Mouse (Mus musculus) midbrain, embryonic 10.5 days (tissue): Measurements from ENCODE around the gene Lmx1b. TPM values are rescaled to one million over a fixed set of nuclear protein-coding genes. Genes with fewer than 3 reads are reported as not detected.
A peak's percentile ranks its signal among the peaks of the same experiment; 100 is the strongest.

Experiments
- DNase-seq: peaks from one replicate; pipeline ENCODE4 v3.0.0-alpha.2; 2017; ENCODE audit warnings: low spot score
- H3K27ac ChIP-seq: fragments of 300-500 bp; sonication (generic); replicated peaks from 2 replicates; pipeline ENCODE4 v1.5.1; 2016; ENCODE audit warnings: mild to moderate bottlenecking
- H3K27me3 ChIP-seq: fragments of 300-500 bp; sonication (generic); 2 replicates; pipeline ENCODE4 v1.6.1; 2016; ENCODE audit warnings: low read depth, mild to moderate bottlenecking; ENCODE audit not compliant: poor library complexity, severe bottlenecking
- H3K36me3 ChIP-seq: fragments of 300-500 bp; sonication (generic); 2 replicates; pipeline ENCODE4 v1.6.1; 2016; ENCODE audit warnings: mild to moderate bottlenecking, moderate library complexity
- H3K4me1 ChIP-seq: fragments of 300-500 bp; sonication (generic); 2 replicates; pipeline ENCODE4 v1.6.1; 2016
- H3K4me3 ChIP-seq: fragments of 300-500 bp; sonication (generic); 2 replicates; pipeline ENCODE4 v1.5.1; 2016; ENCODE audit warnings: mild to moderate bottlenecking, moderate library complexity
- H3K9me3 ChIP-seq: fragments of 300-500 bp; sonication (generic); replicated peaks from 2 replicates; pipeline ENCODE4 v1.6.1; 2016; ENCODE audit warnings: mild to moderate bottlenecking
- WGBS: fragments of 180-500 bp; shearing (Covaris S2); methylation state at CpG from one replicate; pipeline ENCODE4 v1.1.7; 2016; 5-methylcytosine and 5-hydroxymethylcytosine counted together
- polyA plus RNA-seq: library from polyadenylated mRNA; unstranded; fragments of >200 nt; fragmentation: Nextera tagmentation; extraction: Ambion mirVana; gene quantifications from 2 replicates; pipeline ENCODE4 v1.2.1, GENCODE M21; 2016

The Lmx1b gene
- polyA plus RNA-seq, 1 experiment from 2014 or later: 3.1 TPM

DNA sequence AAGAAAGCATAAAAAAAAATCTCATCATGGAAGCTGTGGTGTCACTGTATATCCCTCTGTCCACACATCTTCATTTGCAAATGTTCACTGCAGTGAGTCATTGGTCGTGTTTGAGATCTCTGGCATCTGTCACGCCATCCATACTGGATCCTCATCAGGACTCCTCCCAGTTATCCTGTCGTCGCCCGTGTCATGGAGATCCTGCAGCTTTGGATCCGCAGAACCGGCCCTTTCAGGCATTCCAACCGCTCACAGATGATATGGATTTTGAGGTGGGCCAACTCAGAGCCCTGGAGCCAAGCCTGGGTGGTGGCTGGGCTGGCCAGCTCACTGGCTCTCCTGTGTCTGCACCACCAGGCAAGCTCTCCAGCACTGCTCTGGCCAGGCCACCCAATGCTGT lies 84.7 kb downstream of the Lmx1b start:
- Histone ChIP-seq H3K4me3 (no peak overlapping the region), H3K36me3 (no peaks in the 10 kb centered on the region), H3K27ac (no peak overlapping the region), H3K27me3 (peaks cover 47% of the 10 kb centered on the region), H3K9me3 (no peaks in the 10 kb centered on the region), H3K4me1 (peaks cover 12% of the 10 kb centered on the region)
- no peak for DNase-seq
- 77% methylated on average over 8 of the region's 8 CpGs for WGBS

DNA sequence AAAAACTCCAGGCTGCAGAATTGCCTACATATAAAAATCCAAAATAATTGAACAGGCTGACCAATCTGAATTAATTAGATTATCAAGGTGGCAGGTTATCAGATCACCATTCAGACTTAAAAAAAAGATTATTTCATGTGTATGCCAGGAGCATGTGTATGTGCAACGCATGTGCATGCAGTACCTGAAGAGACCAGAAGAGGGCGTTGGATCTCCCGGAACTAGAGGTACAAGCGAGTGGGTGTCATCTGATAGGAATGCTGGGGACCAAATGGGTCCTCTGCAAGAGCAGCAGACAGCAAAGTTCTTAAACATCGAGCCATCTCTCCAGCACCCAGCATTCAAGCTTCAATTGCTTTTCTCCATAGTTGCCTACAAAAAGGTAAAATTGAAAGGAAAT lies 87.6 kb downstream of the Lmx1b start:
- 55% methylated on average over 5 of the region's 5 CpGs for WGBS

DNA sequence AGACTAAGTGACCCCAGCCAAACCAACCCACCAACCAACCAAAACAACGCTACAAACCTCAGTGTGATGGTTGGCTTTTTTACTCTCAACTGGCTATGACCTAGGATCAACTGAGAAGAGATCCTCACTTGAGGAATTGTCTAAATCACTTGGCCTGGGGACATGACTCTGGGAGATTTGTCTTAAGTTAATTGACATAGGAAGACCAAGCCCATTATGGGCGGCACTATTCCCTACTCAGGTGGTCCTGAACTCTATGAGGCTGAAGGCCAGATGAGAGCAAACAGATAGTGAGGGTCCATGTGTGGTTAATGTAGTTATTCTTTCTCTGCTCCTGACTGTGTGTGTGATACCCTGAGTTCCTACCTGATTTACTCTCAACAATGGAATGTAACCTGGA lies 92.7 kb downstream of the Lmx1b start:
- Histone ChIP-seq H3K4me3 (no peak overlapping the region), H3K9me3 (no peaks in the 10 kb centered on the region), H3K27ac (no peak overlapping the region), H3K36me3 (no peaks in the 10 kb centered on the region), H3K27me3 (peaks cover 62% of the 10 kb centered on the region), H3K4me1 (peaks cover 36% of the 10 kb centered on the region)
- 92% methylated on average over 2 of the region's 2 CpGs for WGBS
- DNase-seq: no peak

More for the DNA sequence above, 87.6 kb downstream of the Lmx1b start:
- Histone ChIP-seq H3K27ac (no peak overlapping the region), H3K4me3 (no peak overlapping the region), H3K27me3 (peaks cover 36% of the 10 kb centered on the region), H3K4me1 (no peaks in the 10 kb centered on the region), H3K36me3 (no peaks in the 10 kb centered on the region), H3K9me3 (no peaks in the 10 kb centered on the region)
- no peak for DNase-seq

DNA sequence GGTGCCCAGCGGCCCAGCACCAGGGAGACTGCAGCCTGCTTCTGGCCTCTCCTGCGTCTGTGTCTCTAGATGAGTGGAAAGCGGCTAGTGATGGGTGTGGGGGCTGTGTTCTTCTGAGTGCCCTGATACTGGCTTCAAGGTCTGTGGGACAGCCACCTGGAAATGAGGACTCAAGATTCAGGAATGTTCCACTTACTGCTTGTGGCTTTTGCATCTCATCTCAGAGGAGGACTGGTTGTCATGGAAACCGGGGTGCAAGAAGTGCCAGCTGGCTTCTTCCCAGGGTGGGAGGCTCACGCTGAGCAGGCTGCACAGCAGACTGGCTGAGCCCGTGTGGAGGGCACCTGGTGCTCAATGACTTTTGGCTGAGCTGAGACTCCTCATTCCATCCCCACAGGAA lies 93.4 kb downstream of the Lmx1b start:
- peaks cover 67% of the 10 kb centered on the region for H3K27me3 ChIP-seq
- 0 out of 2 replicates have a peak overlapping the region, but pooled peaks have one; percentile 13 for H3K27ac ChIP-seq
- peaks cover 36% of the 10 kb centered on the region for H3K4me1 ChIP-seq
- H3K4me3 ChIP-seq: no peak overlapping the region
- 24% methylated on average over 6 of the region's 6 CpGs for WGBS
- H3K9me3 ChIP-seq: no peaks in the 10 kb centered on the region
- no peaks in the 10 kb centered on the region for H3K36me3 ChIP-seq
- peak; percentile 49 for DNase-seq

DNA sequence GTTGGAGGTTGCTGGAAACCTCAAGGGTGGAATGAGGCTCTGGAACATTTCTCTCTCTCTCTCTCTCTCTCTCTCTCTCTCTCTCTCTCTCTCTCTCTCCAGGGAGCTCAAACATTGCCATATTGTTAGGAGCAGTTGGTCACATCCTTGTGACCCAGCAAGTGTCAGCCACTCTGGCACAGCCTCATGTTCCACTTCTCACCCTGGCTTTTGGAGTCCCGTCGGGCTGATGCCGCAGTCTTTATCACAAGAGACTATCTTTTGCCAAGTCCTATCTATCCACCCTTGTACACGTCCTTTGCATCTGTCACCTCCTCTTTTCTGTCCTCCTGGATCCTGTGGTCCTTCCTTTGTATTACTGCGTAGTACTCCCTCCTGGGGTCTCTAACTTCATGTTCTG lies 94.3 kb downstream of the Lmx1b start:
- H3K36me3 ChIP-seq: no peaks in the 10 kb centered on the region
- 0 out of 2 replicates have a peak overlapping the region, but pooled peaks have one; percentile 13 for H3K27ac ChIP-seq
- H3K4me1 ChIP-seq: peaks cover 36% of the 10 kb centered on the region
- H3K4me3 ChIP-seq: no peak overlapping the region
- DNase-seq: no peak
- WGBS: 83% methylated on average over 5 of the region's 5 CpGs
- H3K9me3 ChIP-seq: no peaks in the 10 kb centered on the region
- H3K27me3 ChIP-seq: peaks cover 75% of the 10 kb centered on the region

GRCm38 (mm10) chr2:33544781-33545566 lies 95.3 kb downstream of the Lmx1b start:
- Histone ChIP-seq H3K4me1 (peaks cover 36% of the 10 kb centered on the region), H3K4me3 (peak overlapping the region; percentile 66), H3K27me3 (peaks cover 85% of the 10 kb centered on the region), H3K9me3 (no peaks in the 10 kb centered on the region), H3K27ac (peak overlapping the region; percentile 74; the same call in 1 of the 2 replicates), H3K36me3 (no peaks in the 10 kb centered on the region)
- WGBS: 22% methylated on average over 16 of the region's 16 CpGs
- no peak for DNase-seq

GRCm38 (mm10) chr2:33544203-33544762 lies 96.0 kb downstream of the Lmx1b start:
- Histone ChIP-seq H3K36me3 (no peaks in the 10 kb centered on the region), H3K27me3 (peaks cover 92% of the 10 kb centered on the region), H3K9me3 (no peaks in the 10 kb centered on the region), H3K4me1 (peaks cover 36% of the 10 kb centered on the region), H3K4me3 (peak overlapping the region; percentile 66), H3K27ac (peak overlapping the region; percentile 74)
- peak; percentile 39 for DNase-seq
- WGBS: under 1% methylated on average over 41 of the region's 43 CpGs

- no peaks in the 10 kb centered on the region for H3K36me3 ChIP-seq
- 1% methylated on average over 36 of the region's 38 CpGs for WGBS
- H3K9me3 ChIP-seq: no peaks in the 10 kb centered on the region
- peak overlapping the region; percentile 74 for H3K27ac ChIP-seq
- H3K27me3 ChIP-seq: peaks cover 90% of the 10 kb centered on the region
- H3K4me1 ChIP-seq: peaks cover 36% of the 10 kb centered on the region
- DNase-seq: peak; percentile 79
- H3K4me3 ChIP-seq: peak overlapping the region; percentile 66
Measured at GRCm38 (mm10) chr2:33543429-33544202, 96.7 kb downstream of the Lmx1b start.

DNA sequence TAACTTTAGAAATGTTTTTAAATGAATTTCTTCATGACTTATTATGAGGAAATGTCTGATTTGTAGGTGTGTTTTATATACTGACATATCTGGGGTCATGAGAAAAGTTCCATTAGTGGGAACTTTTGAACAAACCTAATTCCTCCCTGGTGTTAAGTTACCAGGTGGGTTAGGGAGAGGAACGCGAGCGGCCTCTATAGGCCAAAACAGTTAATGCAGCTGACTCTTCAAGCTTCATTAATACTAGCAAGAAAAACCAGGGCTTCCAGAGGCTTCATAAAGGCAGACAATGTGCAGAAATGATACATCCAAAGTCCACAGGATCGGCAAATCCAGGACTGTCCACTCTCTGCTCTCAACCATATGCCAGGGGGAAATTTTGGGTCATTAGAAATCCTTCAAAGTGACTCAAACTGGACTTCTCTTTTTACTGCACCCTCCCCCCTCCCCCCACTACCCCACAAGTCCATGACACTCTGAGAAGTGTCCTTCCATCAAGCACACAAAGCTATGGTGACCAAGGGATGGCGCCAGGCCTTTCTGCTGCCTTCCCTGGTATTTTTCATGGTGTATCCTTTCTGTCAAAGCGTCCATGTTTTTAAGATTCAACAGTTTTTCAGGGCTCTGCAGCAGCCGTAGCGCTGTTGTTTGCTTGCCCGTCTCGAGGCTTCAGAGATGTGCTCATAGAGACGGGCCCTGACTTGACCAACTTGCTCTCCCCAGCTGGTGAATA lies 97.4 kb downstream of the Lmx1b start:
- Histone ChIP-seq H3K9me3 (no peaks in the 10 kb centered on the region), H3K4me3 (peak overlapping the region; percentile 66), H3K4me1 (peaks cover 36% of the 10 kb centered on the region), H3K27ac (no peak overlapping the region), H3K36me3 (no peaks in the 10 kb centered on the region), H3K27me3 (peaks cover 82% of the 10 kb centered on the region)
- DNase-seq: peak; percentile 62
- 3% methylated on average over 11 of the region's 11 CpGs for WGBS

GRCm38 (mm10) chr2:33525274-33526055 lies 114.8 kb downstream of the Lmx1b start:
- Histone ChIP-seq H3K36me3 (no peaks in the 10 kb centered on the region), H3K9me3 (peaks cover 19% of the 10 kb centered on the region), H3K4me3 (no peak overlapping the region), H3K27me3 (no peaks in the 10 kb centered on the region), H3K27ac (no peak overlapping the region), H3K4me1 (no peaks in the 10 kb centered on the region)
- no peak for DNase-seq
- 83% methylated on average over 5 of the region's 5 CpGs for WGBS

GRCm38 (mm10) chr2:33515856-33516255 lies 124.5 kb downstream of the Lmx1b start:
- Histone ChIP-seq H3K27me3 (0 out of 2 replicates have a peak, but pooled peaks cover 4% of the 10 kb centered on the region), H3K9me3 (0 out of 2 replicates have a peak, but pooled peaks cover 3% of the 10 kb centered on the region), H3K36me3 (no peaks in the 10 kb centered on the region), H3K4me1 (no peaks in the 10 kb centered on the region), H3K4me3 (no peak overlapping the region), H3K27ac (no peak overlapping the region)
- 78% methylated on average over 19 of the region's 19 CpGs for WGBS
- DNase-seq: no peak
